Mouse (Mus musculus) CH12.LX (cell line): ENCODE results near the gene Gas7. TPM values are rescaled to one million over a fixed set of nuclear protein-coding genes. Genes with fewer than 3 reads are reported as not detected.

Source experiments
- DNase-seq: peaks from one replicate; pipeline ENCODE4 v3.0.0-alpha.2; 2013; ENCODE audit errors: extremely low read depth
- H3K27ac ChIP-seq: 2 replicates; pipeline ENCODE4 v1.5.1; 2012; ENCODE audit warnings: low read depth, mild to moderate bottlenecking, control low read depth, moderate library complexity; ENCODE audit not compliant: insufficient read depth
- H3K27me3 ChIP-seq: replicated peaks from 2 replicates; pipeline ENCODE3; 2012; ENCODE audit warnings: inconsistent platforms
- H3K36me3 ChIP-seq, 2 experiments: replicated peaks in 1 of 2; 2 replicates each; pipeline versions ENCODE3 to v1.6.1; 2012; ENCODE audit warnings: inconsistent platforms in 1 of 2, low read length in 1 of 2, mild to moderate bottlenecking in 1 of 2, mixed read lengths in 1 of 2, moderate library complexity in 1 of 2; ENCODE audit not compliant: control insufficient read depth in 1 of 2, insufficient read depth in 1 of 2
- H3K4me1 ChIP-seq, 2 experiments: 2 replicates each; pipeline ENCODE4 v1.6.1; 2012; ENCODE audit warnings: inconsistent platforms in 1 of 2, moderate library complexity in 1 of 2; ENCODE audit not compliant: insufficient read depth in 2 of 2, control insufficient read depth in 1 of 2
- H3K4me2 ChIP-seq: 2 replicates; pipeline ENCODE4 v1.6.1; 2012; ENCODE audit warnings: low read depth, mild to moderate bottlenecking, control low read depth; ENCODE audit not compliant: poor library complexity, insufficient read depth, severe bottlenecking
- H3K4me3 ChIP-seq, 3 experiments: fragments of 150-350 bp in 1 of 3; sonication (generic) in 1 of 3; replicated peaks in 1 of 3; 2 replicates each; pipeline versions ENCODE3 to v1.5.1; 2011 to 2012; ENCODE audit warnings: low read depth in 2 of 3, low read length in 2 of 3, mild to moderate bottlenecking in 2 of 3, moderate library complexity in 2 of 3, control low read depth in 1 of 3, improper control_type of control experiment in 1 of 3, inconsistent platforms in 1 of 3, mixed read lengths in 1 of 3; ENCODE audit not compliant: poor library complexity in 1 of 3
- H3K79me2 ChIP-seq: replicated peaks from 2 replicates; pipeline ENCODE4 v1.6.1; 2012; ENCODE audit warnings: mild to moderate bottlenecking, moderate library complexity; ENCODE audit not compliant: control insufficient read depth, poor library complexity, insufficient read depth, severe bottlenecking; ENCODE audit errors: extremely low read depth
- H3K9ac ChIP-seq: 2 replicates; pipeline ENCODE4 v1.6.1; 2012; ENCODE audit warnings: low read depth, mild to moderate bottlenecking, control low read depth, moderate library complexity; ENCODE audit not compliant: insufficient read depth
- H3K9me3 ChIP-seq: replicated peaks from 2 replicates; pipeline ENCODE3; 2012; ENCODE audit warnings: low read length, inconsistent platforms, mixed read lengths
- BHLHE40 ChIP-seq: IDR thresholded peaks from 2 replicates; pipeline ENCODE4 v1.6.1; 2011; ENCODE audit warnings: mild to moderate bottlenecking, low read depth, low read length, improper control_type of control experiment
- CHD2 ChIP-seq: IDR thresholded peaks from 2 replicates; pipeline ENCODE4 v1.6.1; 2011; ENCODE audit warnings: low read length, improper control_type of control experiment
- CTCF ChIP-seq, 2 experiments: IDR thresholded peaks in 1 of 2; conservative IDR thresholded peaks in 1 of 2; 2 replicates each; pipeline ENCODE4 v1.5.1; 2011 to 2012; ENCODE audit warnings: low read depth in 2 of 2, low read length in 2 of 2, improper control_type of control experiment in 1 of 2, inconsistent platforms in 1 of 2, mild to moderate bottlenecking in 1 of 2, moderate library complexity in 1 of 2
- ETS1 ChIP-seq: conservative IDR thresholded peaks from 2 replicates; pipeline ENCODE4 v1.6.1; 2012; ENCODE audit warnings: low read depth, mild to moderate bottlenecking, inconsistent platforms, low read length, improper control_type of control experiment, moderate library complexity
- GABPA ChIP-seq: IDR thresholded peaks from 2 replicates; pipeline ENCODE4 v1.6.1; 2012; ENCODE audit warnings: low read depth, low read length, improper control_type of control experiment, inconsistent platforms; ENCODE audit not compliant: insufficient replicate concordance
- HCFC1 ChIP-seq: IDR thresholded peaks from 2 replicates; pipeline ENCODE4 v1.6.1; 2012; ENCODE audit warnings: low read depth, mild to moderate bottlenecking, inconsistent platforms, low read length, improper control_type of control experiment
- JUND ChIP-seq: conservative IDR thresholded peaks from 2 replicates; pipeline ENCODE4 v1.6.1; 2011; ENCODE audit warnings: low read depth, low read length, improper control_type of control experiment
- MXI1 ChIP-seq: IDR thresholded peaks from 2 replicates; pipeline ENCODE4 v1.6.1; 2011; ENCODE audit warnings: mild to moderate bottlenecking, low read depth, low read length, improper control_type of control experiment
- POLR2A ChIP-seq: IDR thresholded peaks from 2 replicates; pipeline ENCODE4 v1.6.1; 2011; ENCODE audit warnings: low read depth, mild to moderate bottlenecking, improper control_type of control experiment, low read length
- POLR2AphosphoS2 ChIP-seq: IDR thresholded peaks from 2 replicates; pipeline ENCODE4 v1.6.1; 2011; ENCODE audit warnings: low read depth, low read length, improper control_type of control experiment
- RAD21 ChIP-seq: IDR thresholded peaks from 2 replicates; pipeline ENCODE4 v1.6.1; 2011; ENCODE audit warnings: low read depth, mild to moderate bottlenecking, low read length, improper control_type of control experiment, moderate library complexity
- RCOR1 ChIP-seq: conservative IDR thresholded peaks from 2 replicates; pipeline ENCODE4 v1.6.1; 2012; ENCODE audit warnings: low read depth, mild to moderate bottlenecking, inconsistent platforms, low read length, improper control_type of control experiment
- SMC3 ChIP-seq: IDR thresholded peaks from 2 replicates; pipeline ENCODE4 v1.6.1; 2011; ENCODE audit warnings: low read depth, low read length, improper control_type of control experiment
- TCF12 ChIP-seq: IDR thresholded peaks from 2 replicates; pipeline ENCODE4 v1.6.1; 2014; ENCODE audit warnings: low read depth, mild to moderate bottlenecking, inconsistent platforms, low read length, improper control_type of control experiment
- UBTF ChIP-seq: IDR thresholded peaks from 2 replicates; pipeline ENCODE4 v1.6.1; 2012; ENCODE audit warnings: low read depth, mild to moderate bottlenecking, inconsistent platforms, low read length, improper control_type of control experiment, moderate library complexity
- USF1 ChIP-seq: IDR thresholded peaks from 2 replicates; pipeline ENCODE4 v1.6.1; 2014; ENCODE audit warnings: low read depth, mild to moderate bottlenecking, inconsistent platforms, low read length, improper control_type of control experiment
- USF2 ChIP-seq: conservative IDR thresholded peaks from 2 replicates; pipeline ENCODE4 v1.6.1; 2011; ENCODE audit warnings: low read depth, low read length, improper control_type of control experiment
- ZC3H11A ChIP-seq: IDR thresholded peaks from 2 replicates; pipeline ENCODE4 v1.6.1; 2012; ENCODE audit warnings: low read depth, mild to moderate bottlenecking, inconsistent platforms, low read length, improper control_type of control experiment
- ZKSCAN1 ChIP-seq: IDR thresholded peaks from 2 replicates; pipeline ENCODE4 v1.6.1; 2012; ENCODE audit warnings: low read depth, inconsistent platforms, low read length, improper control_type of control experiment, borderline replicate concordance
- ZNF384 ChIP-seq: IDR thresholded peaks from 2 replicates; pipeline ENCODE4 v1.6.1; 2012; ENCODE audit warnings: low read depth, low read length, improper control_type of control experiment, inconsistent platforms
- dilution Hi-C: fragments of 300-500 bp; cut with MboI; formaldehyde crosslinking; loops from 2 replicates; pipeline ENCODE4 v1.14.3; 2020; ENCODE audit warnings: low sequenced_read_pairs; ENCODE audit not compliant: extremely low pct_unique_long_range_greater_than_20kb, extremely low pct_ligation_motif_present
- in situ Hi-C: fragments of 300-500 bp; cut with MboI; formaldehyde crosslinking; loops from 3 replicates; pipeline ENCODE4 v1.14.3; 2019; ENCODE audit warnings: low sequenced_read_pairs, low pct_ligation_motif_present, low pct_unique_long_range_greater_than_20kb, mixed read lengths
- polyA plus RNA-seq: library from polyadenylated mRNA; unstranded; fragments of >175 nt; gene quantifications from 2 replicates; pipeline ENCODE4 v1.2.1, GENCODE M21; 2012; ENCODE audit warnings: low read depth; ENCODE audit not compliant: insufficient read length
- total RNA-seq, 2 experiments: library from RNA; depleted of rRNA; stranded (reverse); fragments of 300-350 nt in 1 of 2; fragments of >200 nt in 1 of 2; gene quantifications; 2 replicates each; pipeline ENCODE4 v1.2.3; 2012 to 2014

Gas7 gene
- total and polyA plus RNA-seq, 3 experiments: 7.0 to 20.8 (median 7.0) TPM

- H3K36me3 ChIP-seq: no peaks in the 10 kb centered on the region
- peak; percentile 67 for TF ChIP-seq SMC3
- TF ChIP-seq RAD21: peak; percentile 43
- no peak for TF ChIP-seq USF2
- peak; percentile 51 for TF ChIP-seq BHLHE40
- peak in 1 of 2 experiments; percentile 66; a peak in 2 of 4 replicates for TF ChIP-seq CTCF (conservative IDR thresholded peaks at IDR 0.05 in 1 of 2, IDR thresholded peaks at IDR 0.05 in 1 of 2; ENCODE audit: low read depth in 2 of 2, low read length in 2 of 2)
- no peak for TF ChIP-seq USF1
- H3K79me2 ChIP-seq: no peaks in the 10 kb centered on the region
- no peak overlapping the region for H3K9ac ChIP-seq
- H3K4me2 ChIP-seq: no peak overlapping the region
- dilution Hi-C loops (no loop called here), in situ Hi-C loops (no loop called here)
- peaks cover 0 to 4% of the 10 kb centered on the region in 2 experiments; a peak in 1 of 4 replicates for H3K4me1 ChIP-seq
- no peak overlapping the region for H3K27ac ChIP-seq
- DNase-seq: peak; percentile 50
- H3K9me3 ChIP-seq: peaks cover 7% of the 10 kb centered on the region
- H3K27me3 ChIP-seq: no peaks in the 10 kb centered on the region
- H3K4me3 ChIP-seq: no peak overlapping the region
These were observed 59.2 kb downstream of the Gas7 start for GRCm38 (mm10) chr11:67514401-67514800.

GRCm38 (mm10) chr11:67515020-67515911, 60.0 kb downstream of the Gas7 start:
- dilution Hi-C loops (no loop called here), in situ Hi-C loops (no loop called here)
- Histone ChIP-seq H3K4me3 (no peak overlapping the region), H3K4me1 (peaks cover 0 to 4% of the 10 kb centered on the region in 2 experiments; a peak in 1 of 4 replicates), H3K79me2 (no peaks in the 10 kb centered on the region), H3K27ac (no peak overlapping the region), H3K9me3 (peaks cover 7% of the 10 kb centered on the region), H3K27me3 (no peaks in the 10 kb centered on the region), H3K4me2 (no peak overlapping the region), H3K36me3 (no peaks in the 10 kb centered on the region), H3K9ac (no peak overlapping the region)
- no peak for DNase-seq
- TF ChIP-seq RCOR1 (no peak), GABPA (no peak), ZKSCAN1 (no peak), POLR2A (no peak), TCF12 (no peak), ETS1 (no peak), POLR2AphosphoS2 (no peak), ZNF384 (no peak), MXI1 (no peak), ZC3H11A (no peak), USF2 (no peak), CTCF (conservative IDR thresholded peaks at IDR 0.05 in 1 of 2, IDR thresholded peaks at IDR 0.05 in 1 of 2; ENCODE audit: low read depth in 2 of 2, low read length in 2 of 2) (no peak), UBTF (no peak), HCFC1 (no peak), JUND (no peak), CHD2 (no peak)
